Mouse (Mus musculus): Measurements from ENCODE around the gene Gm6502. TPM values are rescaled to one million over a fixed set of nuclear protein-coding genes. Genes with fewer than 3 reads are reported as not detected.
"Not testable (repeated sequence)": the region's sequence is repeated elsewhere in the genome, so short reads cannot be mapped to it uniquely, and the experiment has no call there.

Gm6502 gene
- not detected in 2 replicates for total RNA-seq (2014; rRNA removed)
- polyA plus RNA-seq (2012; rRNA removed) = not detected in 2 replicates

- not testable (repeated sequence) for DNase-seq (ENCODE audit: extremely low read depth, low read depth, low spot score); H3K27me3 ChIP-seq (ENCODE audit: control insufficient read depth, insufficient read depth, low read length); H3K79me2 ChIP-seq (ENCODE audit: control insufficient read depth, insufficient read depth, low read length); H3K9ac ChIP-seq (ENCODE audit: low read depth, low read length); H3K27ac ChIP-seq (replicated peaks; ENCODE audit: insufficient read depth, low read depth, low read length); H3K4me3 ChIP-seq (ENCODE audit: insufficient read depth, low read depth, low read length); H3K4me1 ChIP-seq (ENCODE audit: control insufficient read depth, insufficient read depth, low read length); H3K36me3 ChIP-seq (ENCODE audit: control insufficient read depth, insufficient read depth, low read length)
- WGBS = no CpG with 5 or more reads among the region's 2 CpGs
These were observed at the start of gene Gm6502 for GRCm38 (mm10) chr5:94314135-94314534. TSS of gene Gm6502 (plus strand) at chr5:94314435.

GRCm38 (mm10) chr5:94306696-94307095 is 7.5 kb upstream of the Gm6502 start, which contains the start of gene A430089I19Rik:
TSS of gene A430089I19Rik (minus strand) at chr5:94306796.
- H3K27me3 ChIP-seq (ENCODE audit: control insufficient read depth, insufficient read depth, low read length); H3K4me1 ChIP-seq (ENCODE audit: control insufficient read depth, insufficient read depth, low read length); DNase-seq (ENCODE audit: extremely low read depth, low read depth, low spot score); H3K4me3 ChIP-seq (ENCODE audit: insufficient read depth, low read depth, low read length); H3K27ac ChIP-seq (replicated peaks; ENCODE audit: insufficient read depth, low read depth, low read length); H3K79me2 ChIP-seq (ENCODE audit: control insufficient read depth, insufficient read depth, low read length); H3K9ac ChIP-seq (ENCODE audit: low read depth, low read length); H3K36me3 ChIP-seq (ENCODE audit: control insufficient read depth, insufficient read depth, low read length): not testable (repeated sequence)
- 89% methylated on average over 1 of the region's 1 CpGs for WGBS

- not testable (repeated sequence) for DNase-seq (ENCODE audit: extremely low read depth, low read depth, low spot score); H3K27ac ChIP-seq (replicated peaks; ENCODE audit: insufficient read depth, low read depth, low read length); H3K79me2 ChIP-seq (ENCODE audit: control insufficient read depth, insufficient read depth, low read length); H3K36me3 ChIP-seq (ENCODE audit: control insufficient read depth, insufficient read depth, low read length); H3K4me1 ChIP-seq (ENCODE audit: control insufficient read depth, insufficient read depth, low read length); H3K27me3 ChIP-seq (ENCODE audit: control insufficient read depth, insufficient read depth, low read length); H3K9ac ChIP-seq (ENCODE audit: low read depth, low read length); H3K4me3 ChIP-seq (ENCODE audit: insufficient read depth, low read depth, low read length)
- no CpG with 5 or more reads among the region's 2 CpGs for WGBS
These were observed 25.2 kb downstream of the Gm6502 start, which contains the start of gene AA792892 for GRCm38 (mm10) chr5:94339449-94339848. TSS of gene AA792892 (plus strand) at chr5:94339749.

Other genes with a start within 250 kb of the Gm6502 start
- not detected in 2 replicates for gene BC061212, start 243.9 kb upstream of the Gm6502 start, total RNA-seq (2014; rRNA removed)
- gene BC061212, start 243.9 kb upstream of the Gm6502 start, polyA plus RNA-seq (2012; rRNA removed) = not detected in 2 replicates
- not detected in 2 replicates for gene Gm6351, start 238.1 kb upstream of the Gm6502 start, total RNA-seq (2014; rRNA removed)
- not detected in 2 replicates for gene Gm6351, start 238.1 kb upstream of the Gm6502 start, polyA plus RNA-seq (2012; rRNA removed)
- not detected in 2 replicates for gene Gm3106, start 96.4 kb upstream of the Gm6502 start, total RNA-seq (2014; rRNA removed)
- gene Gm3106, start 96.4 kb upstream of the Gm6502 start, polyA plus RNA-seq (2012; rRNA removed) = not detected in 2 replicates
- not detected in 2 replicates for gene A430089I19Rik, start 7.6 kb upstream of the Gm6502 start, total RNA-seq (2014; rRNA removed)
- gene A430089I19Rik, start 7.6 kb upstream of the Gm6502 start, polyA plus RNA-seq (2012; rRNA removed) = not detected in 2 replicates
- not detected in 2 replicates for gene AA792892, start 25.3 kb downstream of the Gm6502 start, total RNA-seq (2014; rRNA removed)
- gene AA792892, start 25.3 kb downstream of the Gm6502 start, polyA plus RNA-seq (2012; rRNA removed) = not detected in 2 replicates
- not detected in 2 replicates for gene Gm7682, start 131.3 kb downstream of the Gm6502 start, total RNA-seq (2014; rRNA removed)
- gene Gm7682, start 131.3 kb downstream of the Gm6502 start, polyA plus RNA-seq (2012; rRNA removed) = not detected in 2 replicates
- not detected in 2 replicates for gene Gm3139, start 211.9 kb downstream of the Gm6502 start, total RNA-seq (2014; rRNA removed)
- not detected in 2 replicates for gene Gm3139, start 211.9 kb downstream of the Gm6502 start, polyA plus RNA-seq (2012; rRNA removed)